26 mouse cellular contexts compared by ENCODE assay signal in genomic region chr3:40500157-40500808, GRCm38 (mm10). TPM values are rescaled to one million over a fixed set of nuclear protein-coding genes. Genes with fewer than 3 reads are reported as not detected.
DNase-seq lines count a peak whose midpoint lies in the region; ATAC-seq lines count a peak whose summit lies in the region.
"Had no signal": no experiment of that assay in that cellular context is flagged by ENCODE, and none has a peak within 500 bp of the region (broad histone marks: within the 10 kb centered on the region; RNA-seq: fewer than 3 reads in every experiment).

No protein-coding gene starts in this region.

- no peak overlapping the region for H3K4me3 ChIP-seq in liver, embryonic 16.5 days (ENCODE audit: low read depth, low read length)
- no peak overlapping the region for H3K4me3 ChIP-seq in embryonic facial prominence, embryonic 10.5 days
- H3K4me3 ChIP-seq: embryonic facial prominence, embryonic 15.5 days; gastrocnemius, adult 2 months; kidney, embryonic 15.5 days; midbrain, embryonic 15.5 days; neural tube, embryonic 15.5 days had no signal

- no peak overlapping the region for H3K27ac ChIP-seq in liver, embryonic 16.5 days (ENCODE audit: low read length)
- H3K27ac ChIP-seq in embryonic facial prominence, embryonic 10.5 days (replicated peaks): no peak overlapping the region
- H3K27ac ChIP-seq: embryonic facial prominence, embryonic 15.5 days; gastrocnemius, adult 2 months; hindbrain, postnatal 0 days; kidney, embryonic 15.5 days; midbrain, embryonic 15.5 days; neural tube, embryonic 15.5 days; stomach, postnatal 0 days had no signal

- DNase-seq in liver (no peak), 416B (ENCODE audit: low read depth) (peak; percentile 79)
- no peak for DNase-seq in embryonic facial prominence, embryonic 10.5 days (ENCODE audit: low spot score)
- DNase-seq in embryo, embryonic 10 days (ENCODE audit: low spot score): no peak
- DNase-seq: adrenal gland, adult 2 months; B cell, adult 2 months; cerebellum, adult 2 months; cerebellum, postnatal 25 days; gastrocnemius, adult 2 months; kidney, adult 11 months; kidney, postnatal 36 days; lung, embryonic 14.5 days; right cerebral cortex, postnatal 14 days had no signal

- H3K27me3 ChIP-seq in liver, embryonic 16.5 days (ENCODE audit: control insufficient read depth, insufficient read depth, low read depth, low read length): no peaks in the 10 kb centered on the region
- H3K27me3 ChIP-seq in embryonic facial prominence, embryonic 10.5 days (replicated peaks; ENCODE audit: low read depth, poor library complexity, severe bottlenecking): no peaks in the 10 kb centered on the region
- H3K27me3 ChIP-seq: CH12.LX; embryonic facial prominence, embryonic 15.5 days; kidney, embryonic 15.5 days; midbrain, embryonic 15.5 days; neural tube, embryonic 15.5 days had no signal

- WGBS in liver, embryonic 16.5 days (ENCODE audit: insufficient replicate concordance): 61% methylated on average over 8 of the region's 8 CpGs
- 92% methylated on average over 8 of the region's 8 CpGs for WGBS in embryonic facial prominence, embryonic 10.5 days

- no peaks in the 10 kb centered on the region for H3K4me1 ChIP-seq in liver, embryonic 16.5 days (ENCODE audit: control insufficient read depth, low read depth, low read length)
- H3K4me1 ChIP-seq in embryonic facial prominence, embryonic 10.5 days: no peaks in the 10 kb centered on the region
- H3K4me1 ChIP-seq: embryonic facial prominence, embryonic 15.5 days; kidney, embryonic 15.5 days; midbrain, embryonic 15.5 days; neural tube, embryonic 15.5 days had no signal

- no peak overlapping the region for H3K9ac ChIP-seq in liver, embryonic 16.5 days (ENCODE audit: low read depth, low read length)
- H3K9ac ChIP-seq: embryonic facial prominence, embryonic 15.5 days; kidney, embryonic 15.5 days; lung, embryonic 14.5 days; midbrain, embryonic 15.5 days; neural tube, embryonic 15.5 days had no signal

- 0 out of 2 replicates have a peak, but pooled peaks have one; percentile 13 for ATAC-seq in liver, embryonic 16.5 days (ENCODE audit: low read depth)
- ATAC-seq in granulocyte monocyte progenitor cell, adult 5-6 weeks (replicated peaks; ENCODE audit: poor library complexity, severe bottlenecking): peak; percentile 95
- peak; percentile 74 for ATAC-seq in monocyte, adult 5-6 weeks (replicated peaks; ENCODE audit: insufficient number of reproducible peaks, low FRiP score, low TSS enrichment, poor library complexity, severe bottlenecking)
- ATAC-seq: forebrain, embryonic 14.5 days; hindbrain, postnatal 0 days; midbrain, embryonic 15.5 days had no signal

- H3K36me3 ChIP-seq in liver, embryonic 16.5 days (ENCODE audit: control insufficient read depth, insufficient read depth): no peaks in the 10 kb centered on the region
- no peaks in the 10 kb centered on the region for H3K36me3 ChIP-seq in embryonic facial prominence, embryonic 10.5 days (replicated peaks)
- H3K36me3 ChIP-seq: embryonic facial prominence, embryonic 15.5 days; G1E; kidney, embryonic 15.5 days; midbrain, embryonic 15.5 days; neural tube, embryonic 15.5 days had no signal

- no peaks in the 10 kb centered on the region for H3K9me3 ChIP-seq in liver, embryonic 16.5 days (replicated peaks; ENCODE audit: control insufficient read depth, low read length)
- no peaks in the 10 kb centered on the region for H3K9me3 ChIP-seq in embryonic facial prominence, embryonic 10.5 days
- H3K9me3 ChIP-seq: embryonic facial prominence, embryonic 15.5 days; G1E; kidney, embryonic 15.5 days; midbrain, embryonic 15.5 days; neural tube, embryonic 15.5 days had no signal

- H3K4me2 ChIP-seq in liver, embryonic 16.5 days (ENCODE audit: low read depth, low read length): no peak overlapping the region
- H3K4me2 ChIP-seq: embryonic facial prominence, embryonic 15.5 days; heart, embryonic 11.5 days; kidney, embryonic 15.5 days; lung, embryonic 14.5 days; midbrain, embryonic 15.5 days; neural tube, embryonic 15.5 days had no signal

RNA-seq across cellular contexts. Expression of gene Intu, which starts 30.8 kb away (rescaled TPM):
- polyA plus RNA-seq in liver, embryonic 16.5 days (2015; fragmentation: Nextera tagmentation; extraction: Ambion mirVana): 0.71 and 0.79 TPM in 2 replicates
- total RNA-seq in granulocyte monocyte progenitor cell, adult 5-6 weeks (2014; fragmentation: Nextera tagmentation): 1.6 and 3.2 TPM in 2 replicates
- 2.5 and 4.6 TPM in 2 replicates for total RNA-seq in granulocyte monocyte progenitor cell, adult 5-6 weeks (2017)
- 0.29 to 1.8 TPM (median 1.6 TPM) in 3 replicates for total RNA-seq in monocyte, adult 5-6 weeks (2017)
- 6.0 and 6.3 TPM in 2 replicates for polyA plus RNA-seq in embryonic facial prominence, embryonic 10.5 days (2016; fragmentation: Nextera tagmentation; extraction: Ambion mirVana)
- total RNA-seq: CH12.LX had no signal

Comparison
In these comparisons a context has a peak if more than half of its experiments do, and no peak if none do; other contexts are left out.
1. ATAC-seq: peak in every context shown above with its lines; median percentile 95 in granulocyte monocyte progenitor cell, adult 5-6 weeks; 74 in monocyte, adult 5-6 weeks; 13 in liver, embryonic 16.5 days.